Mouse (Mus musculus): ENCODE measurements around the gene Map2k2. TPM values are rescaled to one million over a fixed set of nuclear protein-coding genes. Genes with fewer than 3 reads are reported as not detected.

The Map2k2 gene
- total RNA-seq, 2 experiments from 2014 or later = 122 to 124 TPM

Small RNA genes lying within 50 kb of the gene (microRNA-seq; reads per million reads assigned to microRNA genes)
- gene Mir5615-1 = 0 reads per million in 2 experiments
- gene Mir5615-2 = 0 reads per million in 2 experiments

Other genes with a start within 250 kb of the Map2k2 start
- under 1 TPM in 1 of 2 experiments, not detected in 1; 0.32 TPM for gene Tmprss9, start 234.1 kb upstream of the Map2k2 start, total RNA-seq (2021)
- 100 to 1,000 TPM; 139 TPM for gene Timm13, start 204.9 kb upstream of the Map2k2 start, total RNA-seq (2021)
- 10 to 100 TPM; 15.1 to 18.9 TPM for gene Lmnb2, start 187.7 kb upstream of the Map2k2 start, total RNA-seq (2021)
- 10 to 100 TPM; 16.4 to 19.0 TPM for gene Gadd45b, start 175.8 kb upstream of the Map2k2 start, total RNA-seq (2021)
- 100 to 1,000 TPM in 1 of 2 experiments, 10 to 100 TPM in 1; 83.8 to 196 TPM for gene Gng7, start 91.0 kb upstream of the Map2k2 start, total RNA-seq (2021)
- 100 to 1,000 TPM; 108 to 110 TPM for gene Diras1, start 80.3 kb upstream of the Map2k2 start, total RNA-seq (2021)
- 10 to 100 TPM; 67.2 to 69.3 TPM for gene Slc39a3, start 68.5 kb upstream of the Map2k2 start, total RNA-seq (2021)
- 100 to 1,000 TPM; 159 to 169 TPM for gene Sgta, start 45.7 kb upstream of the Map2k2 start, total RNA-seq (2021)
- gene Thop1, start 35.9 kb upstream of the Map2k2 start, total RNA-seq (2021) = 10 to 100 TPM; 50.5 to 54.2 TPM
- gene Creb3l3, start 7.0 kb upstream of the Map2k2 start, total RNA-seq (2021) = under 1 TPM; 0.25 to 0.60 TPM
- gene Zbtb7a, start 29.3 kb downstream of the Map2k2 start, total RNA-seq (2021) = 100 to 1,000 TPM; 114 TPM
- gene Pias4, start 62.0 kb downstream of the Map2k2 start, total RNA-seq (2021) = 10 to 100 TPM; 26.6 to 28.7 TPM
- gene Eef2, start 70.7 kb downstream of the Map2k2 start, total RNA-seq (2021) = 100 to 1,000 TPM; 854 to 872 TPM
- 10 to 100 TPM; 71.3 to 77.7 TPM for gene Dapk3, start 77.1 kb downstream of the Map2k2 start, total RNA-seq (2021)
- not detected for gene 4930442H23Rik, start 77.9 kb downstream of the Map2k2 start, total RNA-seq (2021)
- under 1 TPM in 1 of 2 experiments, not detected in 1; 0.23 TPM for gene Nmrk2, start 96.1 kb downstream of the Map2k2 start, total RNA-seq (2021)
- gene Atcay, start 124.9 kb downstream of the Map2k2 start, total RNA-seq (2021) = 100 to 1,000 TPM; 194 to 208 TPM
- gene Zfr2, start 127.2 kb downstream of the Map2k2 start, total RNA-seq (2021) = 10 to 100 TPM; 57.2 to 63.1 TPM
- 100 to 1,000 TPM; 191 to 194 TPM for gene Matk, start 147.0 kb downstream of the Map2k2 start, total RNA-seq (2021)
- 10 to 100 TPM; 42.5 to 47.3 TPM for gene Mrpl54, start 161.0 kb downstream of the Map2k2 start, total RNA-seq (2021)
- 10 to 100 TPM; 38.6 to 40.0 TPM for gene Apba3, start 161.0 kb downstream of the Map2k2 start, total RNA-seq (2021)
- under 1 TPM; 0.23 to 0.30 TPM for gene Tjp3, start 185.7 kb downstream of the Map2k2 start, total RNA-seq (2021)
- gene Pip5k1c, start 187.0 kb downstream of the Map2k2 start, total RNA-seq (2021) = 100 to 1,000 TPM; 402 to 420 TPM
- 10 to 100 TPM; 27.8 to 28.4 TPM for gene Cactin, start 215.2 kb downstream of the Map2k2 start, total RNA-seq (2021)
- gene Tbxa2r, start 222.8 kb downstream of the Map2k2 start, total RNA-seq (2021) = 1 to 10 TPM; 1.2 to 1.4 TPM
- gene Gipc3, start 237.4 kb downstream of the Map2k2 start, total RNA-seq (2021) = under 1 TPM; 0.92 to 0.96 TPM
- 10 to 100 TPM; 23.5 to 28.4 TPM for gene Hmg20b, start 244.6 kb downstream of the Map2k2 start, total RNA-seq (2021)

Data from left cerebral cortex, postnatal 25 days (tissue).